Mouse (Mus musculus) neural tube, embryonic 14.5 days (tissue): ENCODE measurements around the gene Lrmda. TPM values are rescaled to one million over a fixed set of nuclear protein-coding genes. Genes with fewer than 3 reads are reported as not detected.
A peak's percentile ranks its signal among the peaks of the same experiment; 100 is the strongest.

Source experiments
- ATAC-seq: fragments of 200-750 bp; cut with Nextera tagmentation; 2 replicates; pipeline ENCODE4 v1.8.0; 2017; ENCODE audit warnings: low read depth, mild to moderate bottlenecking, moderate TSS enrichment, moderate library complexity
- H3K27ac ChIP-seq: fragments of 300-500 bp; sonication (generic); 2 replicates; pipeline ENCODE4 v1.5.1; 2014; ENCODE audit warnings: low read depth, mild to moderate bottlenecking, control low read depth, low read length, moderate library complexity, mixed read lengths
- H3K27me3 ChIP-seq: fragments of 300-500 bp; sonication (generic); 2 replicates; pipeline ENCODE4 v1.6.1; 2014; ENCODE audit warnings: low read length; ENCODE audit not compliant: control insufficient read depth, insufficient read depth
- H3K36me3 ChIP-seq: fragments of 300-500 bp; sonication (generic); 2 replicates; pipeline ENCODE4 v1.6.1; 2014; ENCODE audit warnings: low read length, mixed read lengths; ENCODE audit not compliant: control insufficient read depth, insufficient read depth
- H3K4me1 ChIP-seq: fragments of 300-500 bp; sonication (generic); 2 replicates; pipeline ENCODE4 v1.6.1; 2014; ENCODE audit warnings: low read length; ENCODE audit not compliant: control insufficient read depth, insufficient read depth
- H3K4me2 ChIP-seq: fragments of 300-500 bp; sonication (generic); 2 replicates; pipeline ENCODE4 v1.6.1; 2014; ENCODE audit warnings: mild to moderate bottlenecking, low read depth, low read length, control low read depth
- H3K4me3 ChIP-seq: fragments of 300-500 bp; sonication (generic); 2 replicates; pipeline ENCODE4 v1.5.1; 2014; ENCODE audit warnings: low read depth, low read length, control low read depth, mixed read lengths
- H3K9ac ChIP-seq: fragments of 300-500 bp; sonication (generic); replicated peaks from 2 replicates; pipeline ENCODE4 v1.6.1; 2014; ENCODE audit warnings: low read depth, mild to moderate bottlenecking, control low read depth, low read length, mixed read lengths
- H3K9me3 ChIP-seq: fragments of 300-500 bp; sonication (generic); 2 replicates; pipeline ENCODE4 v1.6.1; 2016; ENCODE audit warnings: low read length; ENCODE audit not compliant: control insufficient read depth
- WGBS: fragments of 180-500 bp; shearing (Covaris S2); extraction: QIAGEN DNeasy Blood & Tissue Kit; methylation state at CpG from one replicate; pipeline ENCODE4 v1.1.7; 2014; 5-methylcytosine and 5-hydroxymethylcytosine counted together
- polyA plus RNA-seq: library from polyadenylated mRNA; unstranded; fragments of >200 nt; fragmentation: Nextera tagmentation; extraction: Ambion mirVana; gene quantifications from 2 replicates; pipeline ENCODE4 v1.2.1, GENCODE M21; 2014

Lrmda gene
- polyA plus RNA-seq, 1 experiment from 2014 or later, result 0.35 TPM

GRCm38 (mm10) chr14:23014747-23015286, 995.3 kb downstream of the Lrmda start:
- Histone ChIP-seq H3K27ac (peak overlapping the region; percentile 52), H3K36me3 (no peaks in the 10 kb centered on the region), H3K9me3 (no peaks in the 10 kb centered on the region), H3K4me1 (peaks cover 18% of the 10 kb centered on the region), H3K4me2 (0 out of 2 replicates have a peak overlapping the region, but pooled peaks have one; percentile 0), H3K9ac (no peak overlapping the region), H3K27me3 (no peaks in the 10 kb centered on the region), H3K4me3 (no peak overlapping the region)
- WGBS, result 10% methylated on average over 2 of the region's 2 CpGs
- ATAC-seq, result peak; percentile 54

- Histone ChIP-seq H3K27me3 (no peaks in the 10 kb centered on the region), H3K27ac (peak overlapping the region; percentile 52), H3K4me3 (no peak overlapping the region), H3K36me3 (no peaks in the 10 kb centered on the region), H3K9ac (no peak overlapping the region), H3K4me1 (peaks cover 18% of the 10 kb centered on the region), H3K9me3 (no peaks in the 10 kb centered on the region), H3K4me2 (peak overlapping the region; percentile 0; the same call in 1 of the 2 replicates)
- 10% methylated on average over 16 of the region's 16 CpGs for WGBS
- ATAC-seq, result peak; percentile 89
Measured at GRCm38 (mm10) chr14:23015321-23016067, 996.0 kb downstream of the Lrmda start.

DNA sequence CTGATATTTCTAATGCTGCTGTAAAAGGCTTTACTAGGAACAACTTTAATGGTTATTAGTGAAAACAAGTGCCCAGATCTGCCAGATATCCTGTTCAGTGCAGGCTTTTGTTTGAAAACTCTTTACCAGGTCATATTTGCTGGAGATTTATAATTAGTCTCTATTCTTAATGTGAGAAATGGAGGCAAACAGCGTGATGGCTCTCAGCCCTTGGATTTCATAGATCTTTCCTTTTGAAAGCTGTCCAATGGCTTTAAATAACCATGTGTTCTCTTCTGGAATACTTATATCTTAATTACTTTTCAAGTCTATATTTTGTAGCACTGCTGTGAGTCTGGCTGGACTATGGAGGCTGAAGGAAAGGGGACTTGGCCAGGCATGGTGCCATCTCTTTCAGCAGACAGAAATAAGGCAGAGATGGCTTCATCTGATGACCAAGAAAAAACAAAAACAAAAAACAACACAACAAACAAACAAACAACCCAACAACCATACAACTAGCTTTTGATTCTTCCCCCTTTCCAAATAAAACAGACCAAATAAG, 996.6 kb downstream of the Lrmda start:
- no peaks in the 10 kb centered on the region for H3K9me3 ChIP-seq
- peaks cover 18% of the 10 kb centered on the region for H3K4me1 ChIP-seq
- ATAC-seq, result no peak
- no peaks in the 10 kb centered on the region for H3K27me3 ChIP-seq
- no peaks in the 10 kb centered on the region for H3K36me3 ChIP-seq
- 15% methylated on average over 1 of the region's 1 CpGs for WGBS
- no peak overlapping the region for H3K4me2 ChIP-seq
- no peak overlapping the region for H3K27ac ChIP-seq
- H3K9ac ChIP-seq, result no peak overlapping the region
- no peak overlapping the region for H3K4me3 ChIP-seq

GRCm38 (mm10) chr14:23041002-23041401, 1021.5 kb downstream of the Lrmda start:
- Histone ChIP-seq H3K4me3 (no peak overlapping the region), H3K4me2 (no peak overlapping the region), H3K9me3 (no peaks in the 10 kb centered on the region), H3K27me3 (no peaks in the 10 kb centered on the region), H3K4me1 (no peaks in the 10 kb centered on the region), H3K9ac (no peak overlapping the region), H3K36me3 (no peaks in the 10 kb centered on the region), H3K27ac (no peak overlapping the region)
- peak; percentile 54; the same call in 1 of the 2 replicates for ATAC-seq
- 51% methylated on average over 7 of the region's 7 CpGs for WGBS

DNA sequence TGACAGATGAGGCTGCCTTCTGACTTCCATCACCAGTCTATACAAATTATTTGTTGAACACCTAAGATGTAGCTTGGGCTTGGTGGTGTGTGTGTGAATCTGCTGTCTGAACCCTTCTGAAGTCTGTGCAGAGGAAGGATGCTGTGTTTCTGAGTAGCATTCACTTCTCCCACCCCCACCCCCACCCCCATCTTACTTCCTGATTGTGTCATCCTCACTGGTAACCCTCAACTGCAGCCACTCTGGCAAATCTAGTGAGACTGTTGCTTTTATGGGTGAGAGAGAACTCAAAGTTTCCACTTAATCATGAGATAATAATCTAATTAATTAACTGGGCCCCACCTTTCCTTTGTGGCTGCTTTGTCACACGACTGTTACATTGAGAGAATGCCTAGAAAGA, 1025.8 kb downstream of the Lrmda start:
- Histone ChIP-seq H3K27me3 (no peaks in the 10 kb centered on the region), H3K4me2 (no peak overlapping the region), H3K36me3 (no peaks in the 10 kb centered on the region), H3K9me3 (no peaks in the 10 kb centered on the region), H3K4me3 (no peak overlapping the region), H3K4me1 (no peaks in the 10 kb centered on the region), H3K27ac (no peak overlapping the region), H3K9ac (no peak overlapping the region)
- no peak for ATAC-seq
- 42% methylated on average over 1 of the region's 1 CpGs for WGBS

- no peaks in the 10 kb centered on the region for H3K9me3 ChIP-seq
- no peak overlapping the region for H3K4me3 ChIP-seq
- WGBS, result 12% methylated on average over 4 of the region's 4 CpGs
- H3K4me1 ChIP-seq, result no peaks in the 10 kb centered on the region
- no peak overlapping the region for H3K4me2 ChIP-seq
- no peak for ATAC-seq
- no peaks in the 10 kb centered on the region for H3K27me3 ChIP-seq
- H3K9ac ChIP-seq, result no peak overlapping the region
- H3K36me3 ChIP-seq, result no peaks in the 10 kb centered on the region
- no peak overlapping the region for H3K27ac ChIP-seq
Measured at GRCm38 (mm10) chr14:23046330-23046729, 1026.8 kb downstream of the Lrmda start.

- H3K9ac ChIP-seq, result no peak overlapping the region
- no peaks in the 10 kb centered on the region for H3K36me3 ChIP-seq
- no peaks in the 10 kb centered on the region for H3K27me3 ChIP-seq
- no peak for ATAC-seq
- H3K9me3 ChIP-seq, result no peaks in the 10 kb centered on the region
- H3K4me1 ChIP-seq, result no peaks in the 10 kb centered on the region
- H3K4me2 ChIP-seq, result no peak overlapping the region
- H3K4me3 ChIP-seq, result no peak overlapping the region
- WGBS, result 76% methylated on average over 7 of the region's 7 CpGs
- no peak overlapping the region for H3K27ac ChIP-seq
Measured at GRCm38 (mm10) chr14:23051441-23051840, 1031.9 kb downstream of the Lrmda start.

DNA sequence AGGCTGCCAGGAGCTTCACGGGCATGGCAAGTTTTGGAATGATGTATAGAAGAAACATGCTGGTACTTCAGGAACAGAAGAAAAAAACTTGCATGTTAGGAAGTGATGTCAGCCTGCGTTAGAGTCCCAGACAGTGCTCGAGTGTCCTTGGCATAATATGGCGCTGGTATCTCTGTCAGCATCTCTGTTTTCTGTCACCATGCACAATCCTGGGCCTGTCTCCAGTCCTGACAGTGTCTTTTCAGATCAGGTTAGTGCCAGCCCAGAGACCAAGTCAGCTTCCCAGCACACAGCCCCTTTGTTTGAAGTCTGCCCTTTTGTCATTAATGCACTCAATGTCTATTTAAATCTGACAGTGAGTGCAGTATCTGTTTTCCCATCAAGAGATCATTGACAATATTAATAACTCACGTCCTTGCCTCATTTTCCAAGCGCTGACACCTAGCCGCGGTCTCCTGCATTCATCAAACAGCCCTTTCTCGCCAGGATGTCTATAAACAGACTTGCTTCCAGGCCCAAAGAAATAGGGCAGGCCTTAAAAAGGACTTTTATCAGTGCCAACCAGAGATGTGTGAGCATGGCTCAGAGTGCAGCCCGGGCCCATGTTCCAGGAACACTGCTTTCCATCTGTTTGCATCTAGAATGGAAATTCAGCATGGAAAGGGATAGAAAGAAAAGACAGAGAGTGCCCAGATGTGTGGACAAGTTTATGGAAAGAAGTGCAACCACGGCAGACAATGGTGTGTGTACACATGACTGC, 1033.5 kb downstream of the Lrmda start:
- no peak overlapping the region for H3K27ac ChIP-seq
- WGBS, result 55% methylated on average over 11 of the region's 11 CpGs
- no peak overlapping the region for H3K9ac ChIP-seq
- H3K4me2 ChIP-seq, result no peak overlapping the region
- ATAC-seq, result no peak
- H3K36me3 ChIP-seq, result no peaks in the 10 kb centered on the region
- H3K4me3 ChIP-seq, result no peak overlapping the region
- H3K27me3 ChIP-seq, result no peaks in the 10 kb centered on the region
- H3K9me3 ChIP-seq, result no peaks in the 10 kb centered on the region
- no peaks in the 10 kb centered on the region for H3K4me1 ChIP-seq
